Mouse (Mus musculus): ENCODE data around the gene Ccdc149. TPM values are rescaled to one million over a fixed set of nuclear protein-coding genes. Genes with fewer than 3 reads are reported as not detected.

Gene Ccdc149
- polyA plus RNA-seq, 1 experiment, result 0.48 TPM

- no peaks in the 10 kb centered on the region for H3K36me3 ChIP-seq (ENCODE audit: control insufficient read depth, insufficient read depth, low read length, poor library complexity, severe bottlenecking)
- no peak for TF ChIP-seq POLR2A (IDR thresholded peaks at IDR 0.05; ENCODE audit: insufficient read depth, low read length)
- TF ChIP-seq EP300 (IDR thresholded peaks at IDR 0.05; ENCODE audit: insufficient read depth, low read depth, low read length), result no peak
- no peak overlapping the region for H3K9ac ChIP-seq (ENCODE audit: low read depth, poor library complexity, severe bottlenecking)
- H3K4me1 ChIP-seq (ENCODE audit: control insufficient read depth, insufficient read depth, low read length), result no peaks in the 10 kb centered on the region
- H3K9me3 ChIP-seq (replicated peaks; ENCODE audit: control insufficient read depth, insufficient read depth, low read length, poor library complexity, severe bottlenecking), result peaks cover 4% of the 10 kb centered on the region; the same call in 1 of the 2 replicates
- no peaks in the 10 kb centered on the region for H3K27me3 ChIP-seq (ENCODE audit: control insufficient read depth, insufficient read depth, low read length, poor library complexity, severe bottlenecking)
- H3K27ac ChIP-seq (ENCODE audit: insufficient read depth, low read length), result no peak overlapping the region
- no peak overlapping the region for H3K4me3 ChIP-seq (ENCODE audit: low read depth, low read length)
These were observed 32.4 kb downstream of the Ccdc149 start for GRCm38 (mm10) chr5:52438946-52439345.

GRCm38 (mm10) chr5:52435533-52435932, 35.8 kb downstream of the Ccdc149 start:
- Histone ChIP-seq H3K4me3 (ENCODE audit: low read depth, low read length) (no peak overlapping the region), H3K36me3 (ENCODE audit: control insufficient read depth, insufficient read depth, low read length, poor library complexity, severe bottlenecking) (no peaks in the 10 kb centered on the region), H3K4me1 (ENCODE audit: control insufficient read depth, insufficient read depth, low read length) (no peaks in the 10 kb centered on the region), H3K9ac (ENCODE audit: low read depth, poor library complexity, severe bottlenecking) (no peak overlapping the region), H3K27ac (ENCODE audit: insufficient read depth, low read length) (no peak overlapping the region), H3K9me3 (replicated peaks; ENCODE audit: control insufficient read depth, insufficient read depth, low read length, poor library complexity, severe bottlenecking) (no peaks in the 10 kb centered on the region), H3K27me3 (ENCODE audit: control insufficient read depth, insufficient read depth, low read length, poor library complexity, severe bottlenecking) (no peaks in the 10 kb centered on the region)
- TF ChIP-seq POLR2A (IDR thresholded peaks at IDR 0.05; ENCODE audit: insufficient read depth, low read length) (no peak), EP300 (IDR thresholded peaks at IDR 0.05; ENCODE audit: insufficient read depth, low read depth, low read length) (no peak)

GRCm38 (mm10) chr5:52431276-52431844, 40.0 kb downstream of the Ccdc149 start:
- Histone ChIP-seq H3K4me3 (ENCODE audit: low read depth, low read length) (no peak overlapping the region), H3K9ac (ENCODE audit: low read depth, poor library complexity, severe bottlenecking) (no peak overlapping the region), H3K4me1 (ENCODE audit: control insufficient read depth, insufficient read depth, low read length) (no peaks in the 10 kb centered on the region), H3K9me3 (replicated peaks; ENCODE audit: control insufficient read depth, insufficient read depth, low read length, poor library complexity, severe bottlenecking) (no peaks in the 10 kb centered on the region), H3K27ac (ENCODE audit: insufficient read depth, low read length) (no peak overlapping the region), H3K27me3 (ENCODE audit: control insufficient read depth, insufficient read depth, low read length, poor library complexity, severe bottlenecking) (no peaks in the 10 kb centered on the region), H3K36me3 (ENCODE audit: control insufficient read depth, insufficient read depth, low read length, poor library complexity, severe bottlenecking) (no peaks in the 10 kb centered on the region)
- TF ChIP-seq CTCF (IDR thresholded peaks at IDR 0.05; ENCODE audit: low read depth, low read length), result no peak
- no peak for TF ChIP-seq EP300 (IDR thresholded peaks at IDR 0.05; ENCODE audit: insufficient read depth, low read depth, low read length)
- no peak for TF ChIP-seq POLR2A (IDR thresholded peaks at IDR 0.05; ENCODE audit: insufficient read depth, low read length)

- no peaks in the 10 kb centered on the region for H3K27me3 ChIP-seq (ENCODE audit: control insufficient read depth, insufficient read depth, low read length, poor library complexity, severe bottlenecking)
- H3K9ac ChIP-seq (ENCODE audit: low read depth, poor library complexity, severe bottlenecking), result no peak overlapping the region
- H3K4me3 ChIP-seq (ENCODE audit: low read depth, low read length), result no peak overlapping the region
- TF ChIP-seq CTCF (IDR thresholded peaks at IDR 0.05; ENCODE audit: low read depth, low read length) (no peak), POLR2A (IDR thresholded peaks at IDR 0.05; ENCODE audit: insufficient read depth, low read length) (no peak), EP300 (IDR thresholded peaks at IDR 0.05; ENCODE audit: insufficient read depth, low read depth, low read length) (no peak)
- no peaks in the 10 kb centered on the region for H3K9me3 ChIP-seq (replicated peaks; ENCODE audit: control insufficient read depth, insufficient read depth, low read length, poor library complexity, severe bottlenecking)
- H3K27ac ChIP-seq (ENCODE audit: insufficient read depth, low read length), result no peak overlapping the region
- H3K36me3 ChIP-seq (ENCODE audit: control insufficient read depth, insufficient read depth, low read length, poor library complexity, severe bottlenecking), result no peaks in the 10 kb centered on the region
- H3K4me1 ChIP-seq (ENCODE audit: control insufficient read depth, insufficient read depth, low read length), result no peaks in the 10 kb centered on the region
These were observed 41.4 kb downstream of the Ccdc149 start for GRCm38 (mm10) chr5:52429731-52430480.

GRCm38 (mm10) chr5:52428613-52429012, 42.7 kb downstream of the Ccdc149 start:
- no peak overlapping the region for H3K9ac ChIP-seq (ENCODE audit: low read depth, poor library complexity, severe bottlenecking)
- no peak overlapping the region for H3K4me3 ChIP-seq (ENCODE audit: low read depth, low read length)
- H3K9me3 ChIP-seq (replicated peaks; ENCODE audit: control insufficient read depth, insufficient read depth, low read length, poor library complexity, severe bottlenecking), result no peaks in the 10 kb centered on the region
- H3K4me1 ChIP-seq (ENCODE audit: control insufficient read depth, insufficient read depth, low read length), result no peaks in the 10 kb centered on the region
- H3K27ac ChIP-seq (ENCODE audit: insufficient read depth, low read length), result no peak overlapping the region
- TF ChIP-seq CTCF (IDR thresholded peaks at IDR 0.05; ENCODE audit: low read depth, low read length) (no peak), EP300 (IDR thresholded peaks at IDR 0.05; ENCODE audit: insufficient read depth, low read depth, low read length) (no peak), POLR2A (IDR thresholded peaks at IDR 0.05; ENCODE audit: insufficient read depth, low read length) (no peak)
- H3K27me3 ChIP-seq (ENCODE audit: control insufficient read depth, insufficient read depth, low read length, poor library complexity, severe bottlenecking), result no peaks in the 10 kb centered on the region
- no peaks in the 10 kb centered on the region for H3K36me3 ChIP-seq (ENCODE audit: control insufficient read depth, insufficient read depth, low read length, poor library complexity, severe bottlenecking)

- no peak overlapping the region for H3K4me3 ChIP-seq (ENCODE audit: low read depth, low read length)
- no peaks in the 10 kb centered on the region for H3K4me1 ChIP-seq (ENCODE audit: control insufficient read depth, insufficient read depth, low read length)
These were observed 45.5 kb downstream of the Ccdc149 start for GRCm38 (mm10) chr5:52425819-52426218.

More at GRCm38 (mm10) chr5:52425819-52426218, 45.5 kb downstream of the Ccdc149 start:
- H3K9me3 ChIP-seq (replicated peaks; ENCODE audit: control insufficient read depth, insufficient read depth, low read length, poor library complexity, severe bottlenecking), result no peaks in the 10 kb centered on the region
- TF ChIP-seq POLR2A (IDR thresholded peaks at IDR 0.05; ENCODE audit: insufficient read depth, low read length) (no peak), EP300 (IDR thresholded peaks at IDR 0.05; ENCODE audit: insufficient read depth, low read depth, low read length) (no peak), CTCF (IDR thresholded peaks at IDR 0.05; ENCODE audit: low read depth, low read length) (no peak)
- no peaks in the 10 kb centered on the region for H3K36me3 ChIP-seq (ENCODE audit: control insufficient read depth, insufficient read depth, low read length, poor library complexity, severe bottlenecking)
- H3K9ac ChIP-seq (ENCODE audit: low read depth, poor library complexity, severe bottlenecking), result no peak overlapping the region
- H3K27ac ChIP-seq (ENCODE audit: insufficient read depth, low read length), result no peak overlapping the region
- no peaks in the 10 kb centered on the region for H3K27me3 ChIP-seq (ENCODE audit: control insufficient read depth, insufficient read depth, low read length, poor library complexity, severe bottlenecking)

Data from ES-Bruce4 (cell line).